Mouse (Mus musculus) cerebellum, adult 2 months (tissue): Measurements from ENCODE around the gene Cd3d.

Experiments
- CTCF ChIP-seq: fragments of 200-500 bp; IDR thresholded peaks from 2 replicates; pipeline ENCODE4 v1.5.1; 2011; ENCODE audit warnings: low read depth, mild to moderate bottlenecking, control low read depth, low read length, moderate library complexity, borderline replicate concordance; ENCODE audit not compliant: insufficient read depth
- POLR2A ChIP-seq: fragments of 200-500 bp; IDR thresholded peaks from 2 replicates; pipeline ENCODE4 v1.6.1; 2011; ENCODE audit warnings: low read length, control low read depth, borderline replicate concordance; ENCODE audit not compliant: insufficient read depth

DNA sequence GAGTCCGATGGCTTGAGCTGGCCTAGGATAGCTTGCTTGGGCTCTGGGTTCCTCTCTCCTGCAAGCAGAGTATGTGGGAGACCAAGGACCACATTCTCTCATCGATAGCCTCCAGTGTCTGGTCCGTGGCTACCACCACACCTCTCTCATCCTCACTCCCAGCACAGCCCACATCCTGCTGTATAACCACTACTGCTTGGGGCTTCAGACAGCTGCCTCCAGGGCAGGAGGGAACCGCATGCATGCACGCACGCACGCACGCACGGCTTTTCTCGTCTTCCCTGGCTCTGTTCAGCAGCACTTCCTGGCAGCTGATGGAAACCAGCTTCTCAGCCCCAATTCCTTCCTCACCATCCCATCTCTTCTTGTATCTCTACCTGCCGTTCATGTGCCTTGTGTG is 16.6 kb downstream of the Cd3d start:
- TF ChIP-seq CTCF: no peak
- no peak for TF ChIP-seq POLR2A
